Mouse (Mus musculus) testis, adult 2 months (tissue): ENCODE results near the gene Asic3. TPM values are rescaled to one million over a fixed set of nuclear protein-coding genes. Genes with fewer than 3 reads are reported as not detected.
A peak's percentile ranks its signal among the peaks of the same experiment; 100 is the strongest.

Experiments
- H3K27ac ChIP-seq: fragments of 200-500 bp; 2 replicates; pipeline ENCODE4 v1.5.1; 2012; ENCODE audit warnings: low read depth, low read length; ENCODE audit not compliant: control insufficient read depth, insufficient read depth
- H3K27me3 ChIP-seq: fragments of 200-500 bp; 2 replicates; pipeline ENCODE4 v1.6.1; 2012; ENCODE audit warnings: mild to moderate bottlenecking, low read length, moderate library complexity; ENCODE audit not compliant: control insufficient read depth, insufficient read depth
- H3K36me3 ChIP-seq: fragments of 200-500 bp; 2 replicates; pipeline ENCODE4 v1.6.1; 2012; ENCODE audit warnings: mild to moderate bottlenecking, low read length; ENCODE audit not compliant: control insufficient read depth, insufficient read depth
- H3K4me1 ChIP-seq: fragments of 200-500 bp; 2 replicates; pipeline ENCODE4 v1.6.1; 2012; ENCODE audit warnings: low read length; ENCODE audit not compliant: control insufficient read depth, insufficient read depth
- H3K4me3 ChIP-seq: fragments of 200-500 bp; 2 replicates; pipeline ENCODE4 v1.5.1; 2012; ENCODE audit warnings: low read depth, mild to moderate bottlenecking, low read length, moderate library complexity, mixed read lengths; ENCODE audit not compliant: control insufficient read depth
- CTCF ChIP-seq: fragments of 200-500 bp; IDR thresholded peaks from 2 replicates; pipeline ENCODE4 v1.5.1; 2012; ENCODE audit warnings: low read depth, mild to moderate bottlenecking, inconsistent platforms, low read length, moderate library complexity; ENCODE audit not compliant: control insufficient read depth, insufficient read depth, insufficient replicate concordance
- POLR2A ChIP-seq: fragments of 200-500 bp; IDR thresholded peaks from 2 replicates; pipeline ENCODE4 v1.6.1; 2012; ENCODE audit warnings: low read depth, mild to moderate bottlenecking, inconsistent platforms, low read length, moderate library complexity; ENCODE audit not compliant: control insufficient read depth
- polyA plus RNA-seq: library from polyadenylated mRNA; depleted of rRNA; stranded (reverse); fragments of >200 nt; gene quantifications from 2 replicates; pipeline ENCODE4 v1.2.3, GENCODE M21; 2012

Asic3 gene
- polyA plus RNA-seq, 1 experiment = 1.7 TPM

DNA sequence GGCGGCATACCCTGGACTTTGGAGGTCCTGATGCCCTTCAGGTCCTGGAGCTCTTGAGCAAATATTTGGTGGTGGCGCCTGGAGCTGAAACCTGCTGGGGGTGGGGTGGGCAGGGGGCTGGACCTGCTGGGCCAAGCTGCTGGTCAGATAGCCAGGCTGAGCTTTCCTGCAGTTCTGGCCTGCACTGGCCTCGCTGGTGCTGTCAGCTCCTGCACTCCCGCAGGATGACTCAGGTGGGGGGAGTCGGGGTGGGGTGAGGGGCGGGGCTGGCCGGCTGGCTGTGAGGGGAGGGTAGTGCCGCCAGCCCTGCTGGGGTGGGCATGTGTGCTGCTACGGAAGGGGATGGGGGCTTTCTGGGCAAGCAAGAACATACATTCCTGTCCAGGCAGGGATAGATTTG lies 15.4 kb downstream of the Asic3 start:
- no peaks in the 10 kb centered on the region for H3K36me3 ChIP-seq
- H3K4me1 ChIP-seq = peaks cover 21% of the 10 kb centered on the region
- H3K4me3 ChIP-seq = no peak overlapping the region
- no peak for TF ChIP-seq POLR2A
- TF ChIP-seq CTCF = no peak
- H3K27ac ChIP-seq = no peak overlapping the region
- no peaks in the 10 kb centered on the region for H3K27me3 ChIP-seq

DNA sequence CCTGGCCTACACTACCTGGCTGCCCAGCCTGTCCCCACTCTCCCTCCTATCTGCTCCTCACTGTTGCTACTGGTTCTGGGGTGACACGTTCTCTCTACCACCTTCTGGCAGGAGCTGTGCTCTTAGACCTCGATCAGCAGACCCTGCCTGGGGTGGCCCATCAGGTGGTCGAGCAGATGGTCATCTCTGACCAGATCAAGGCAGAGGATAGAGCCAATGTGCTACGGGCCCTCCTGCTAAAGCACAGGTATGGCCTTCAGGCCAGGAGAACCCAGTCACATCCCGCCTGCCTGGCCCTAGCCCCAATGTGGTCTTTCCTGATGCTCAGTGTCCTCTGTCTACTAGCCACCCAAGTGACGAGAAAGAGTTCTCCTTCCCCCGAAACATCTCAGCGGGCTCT lies 20.8 kb downstream of the Asic3 start:
- Histone ChIP-seq H3K36me3 (no peaks in the 10 kb centered on the region), H3K27ac (no peak overlapping the region), H3K27me3 (no peaks in the 10 kb centered on the region), H3K4me1 (no peaks in the 10 kb centered on the region), H3K4me3 (no peak overlapping the region)
- TF ChIP-seq POLR2A = no peak
- no peak for TF ChIP-seq CTCF

DNA sequence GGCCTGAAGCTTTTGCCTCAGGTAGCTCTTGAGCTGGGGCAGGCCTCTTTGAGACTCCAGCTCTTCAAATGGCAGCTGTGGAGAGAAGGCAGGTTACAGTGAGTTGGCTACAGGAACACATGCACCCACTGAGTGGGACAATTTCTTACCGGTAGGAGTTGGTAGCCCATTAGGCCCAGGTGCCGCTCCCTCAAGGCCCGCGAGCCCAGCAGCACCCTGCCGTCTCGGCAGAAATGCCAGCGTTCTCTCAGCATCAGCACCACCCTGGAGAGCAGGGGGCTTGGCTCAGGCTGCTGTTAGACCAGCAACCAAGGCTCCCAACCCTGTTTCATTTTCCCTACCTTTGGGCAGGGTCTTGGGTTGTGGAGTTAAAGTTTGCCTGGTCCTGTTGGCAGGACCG lies 28.0 kb downstream of the Asic3 start:
- Histone ChIP-seq H3K4me3 (no peak overlapping the region), H3K4me1 (peaks cover 16% of the 10 kb centered on the region), H3K36me3 (peaks cover 2% of the 10 kb centered on the region; the same call in 1 of the 2 replicates), H3K27ac (no peak overlapping the region), H3K27me3 (no peaks in the 10 kb centered on the region)
- TF ChIP-seq CTCF = no peak
- TF ChIP-seq POLR2A = no peak

DNA sequence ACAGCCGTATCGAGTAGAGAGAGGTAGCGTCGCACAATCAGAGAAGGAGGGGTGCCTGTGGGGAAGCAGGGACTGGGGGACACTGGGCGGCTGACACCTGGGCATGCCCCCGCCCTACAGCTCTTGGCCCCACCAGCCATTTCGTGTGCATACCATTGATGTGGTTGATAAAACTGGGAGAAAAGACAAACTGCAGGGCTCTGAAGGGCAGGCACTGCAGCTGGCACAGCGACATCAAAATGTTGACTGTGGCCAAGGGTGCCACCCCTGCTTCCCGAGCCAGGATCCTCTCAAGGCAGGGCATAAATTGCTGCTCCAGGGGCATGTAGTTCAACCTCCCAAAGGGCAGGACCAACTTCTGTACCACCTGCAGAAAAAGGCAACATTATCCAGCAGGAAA lies 28.8 kb downstream of the Asic3 start:
- Histone ChIP-seq H3K27me3 (no peaks in the 10 kb centered on the region), H3K36me3 (peaks cover 2% of the 10 kb centered on the region; the same call in 1 of the 2 replicates), H3K27ac (no peak overlapping the region), H3K4me3 (no peak overlapping the region), H3K4me1 (peaks cover 18% of the 10 kb centered on the region)
- TF ChIP-seq POLR2A = no peak
- no peak for TF ChIP-seq CTCF

DNA sequence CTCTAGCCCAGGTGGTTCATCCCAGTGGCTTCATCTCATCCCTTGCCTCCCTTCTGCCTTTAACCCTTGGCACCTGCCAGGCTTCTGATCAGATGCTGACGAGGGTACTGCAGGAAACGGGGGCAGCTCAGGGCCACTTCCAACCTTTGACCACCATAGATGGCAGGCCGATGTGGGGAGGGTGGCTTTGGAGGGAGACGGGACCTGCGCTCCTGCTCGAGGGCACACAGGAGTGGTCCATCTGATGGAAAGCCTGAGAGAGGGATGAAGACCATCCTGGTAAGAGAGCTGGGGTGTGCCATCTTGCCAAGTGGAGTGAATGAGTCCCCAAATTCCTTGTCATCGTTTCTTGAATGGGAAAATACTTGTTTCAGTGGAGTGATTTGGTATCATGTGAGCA lies 30.0 kb downstream of the Asic3 start:
- TF ChIP-seq CTCF (no peak), POLR2A (no peak)
- Histone ChIP-seq H3K4me3 (no peak overlapping the region), H3K36me3 (peaks cover 2% of the 10 kb centered on the region; the same call in 1 of the 2 replicates), H3K27ac (no peak overlapping the region), H3K4me1 (peaks cover 27% of the 10 kb centered on the region), H3K27me3 (no peaks in the 10 kb centered on the region)

DNA sequence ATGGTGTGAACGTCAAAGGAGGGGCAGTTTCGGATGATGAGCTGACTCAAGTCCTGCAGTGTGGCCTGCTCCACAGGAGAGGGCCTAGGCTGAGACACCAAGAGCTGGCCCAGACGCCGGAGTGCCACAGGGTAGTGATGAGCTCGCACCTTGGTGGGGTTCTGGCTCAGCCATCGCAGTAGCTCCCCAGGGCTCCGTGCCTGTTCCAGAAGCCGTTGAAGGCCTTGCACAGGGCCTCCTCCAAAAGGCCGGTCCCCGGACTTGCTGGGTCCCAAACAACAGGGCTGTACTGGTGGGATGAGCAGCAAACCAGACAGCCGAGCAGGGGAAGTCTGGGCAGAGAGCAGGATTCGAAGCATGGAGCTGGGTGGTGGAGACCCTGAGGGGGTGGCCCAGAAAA lies 30.7 kb downstream of the Asic3 start:
- Histone ChIP-seq H3K4me3 (no peak overlapping the region), H3K27ac (no peak overlapping the region), H3K36me3 (peaks cover 2% of the 10 kb centered on the region; the same call in 1 of the 2 replicates), H3K27me3 (no peaks in the 10 kb centered on the region), H3K4me1 (peaks cover 27% of the 10 kb centered on the region)
- TF ChIP-seq POLR2A = no peak
- TF ChIP-seq CTCF = no peak

DNA sequence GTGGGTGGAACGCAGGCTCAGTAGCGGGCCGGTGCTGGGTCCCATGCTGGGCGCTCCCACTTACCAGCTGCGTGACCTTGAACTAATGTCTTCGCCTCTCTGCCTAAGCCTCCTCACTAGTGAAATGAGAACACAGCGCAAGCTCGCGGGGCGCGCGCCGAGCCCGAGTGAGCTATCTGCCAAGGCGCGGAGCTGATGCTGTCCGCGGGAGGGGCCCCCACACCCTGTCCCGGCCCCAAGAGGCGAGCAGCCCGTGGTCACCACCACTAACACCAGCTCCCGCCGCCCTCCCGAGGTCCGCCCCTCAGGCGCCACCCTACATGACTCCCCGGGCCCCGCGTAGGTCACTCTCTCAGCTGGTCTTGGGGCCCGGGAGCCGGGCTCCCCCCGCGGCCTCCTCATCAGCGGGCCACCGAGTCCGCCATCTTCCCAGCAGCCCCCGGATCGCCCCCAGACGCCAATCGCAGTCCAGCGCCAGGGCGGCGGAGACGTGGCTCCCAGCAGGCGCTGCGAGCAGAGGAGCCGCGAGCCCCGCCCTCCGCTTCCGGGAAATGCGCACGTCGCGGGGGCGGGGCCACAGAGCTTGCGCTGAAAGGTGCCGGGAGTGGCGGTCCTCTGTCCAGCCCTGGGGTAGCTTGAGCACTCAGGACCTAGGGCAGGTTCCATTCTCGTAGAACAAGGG lies 31.7 kb downstream of the Asic3 start, which contains the start of gene Fastk:
Gene Fastk (minus strand): TSS at position 542 of the 682 bp plus-strand sequence.
- H3K36me3 ChIP-seq = peaks cover 2% of the 10 kb centered on the region; the same call in 1 of the 2 replicates
- peak; percentile 91 for TF ChIP-seq POLR2A
- TF ChIP-seq CTCF = no peak
- peak within 1 kb of the TSS; percentile 96 for H3K4me3 ChIP-seq
- no peaks in the 10 kb centered on the region for H3K27me3 ChIP-seq
- peaks cover 27% of the 10 kb centered on the region for H3K4me1 ChIP-seq
- H3K27ac ChIP-seq = peak within 1 kb of the TSS; percentile 84
